Mouse (Mus musculus) retina, embryonic 14.5 days (tissue): Measurements from ENCODE around the gene Pafah1b2.

Experiments
- DNase-seq: peaks from one replicate; pipeline ENCODE4 v3.0.0-alpha.2; 2015; ENCODE audit warnings: low spot score

Gene Pafah1b2

GRCm38 (mm10) chr9:46026058-46026849, 13.8 kb upstream of the Pafah1b2 start:
- no peak for DNase-seq

- no peak for DNase-seq
These were observed 11.1 kb upstream of the Pafah1b2 start for GRCm38 (mm10) chr9:46023591-46023990.

GRCm38 (mm10) chr9:46019975-46020374, 7.5 kb upstream of the Pafah1b2 start:
- DNase-seq = no peak

- DNase-seq = no peak
These were observed 5.8 kb upstream of the Pafah1b2 start for GRCm38 (mm10) chr9:46018316-46018715.

- no peak for DNase-seq
These were observed 3.9 kb upstream of the Pafah1b2 start for GRCm38 (mm10) chr9:46016417-46016816.

- DNase-seq = peak; percentile 9
These were observed 3.3 kb upstream of the Pafah1b2 start for GRCm38 (mm10) chr9:46015831-46016230.

- DNase-seq = peak; percentile 25
These were observed 2.6 kb upstream of the Pafah1b2 start for GRCm38 (mm10) chr9:46015081-46015551.

GRCm38 (mm10) chr9:46014251-46014681, 1.8 kb upstream of the Pafah1b2 start:
- DNase-seq = peak; percentile 66

GRCm38 (mm10) chr9:46013616-46014015, 1.1 kb upstream of the Pafah1b2 start:
- DNase-seq = peak; percentile 37

GRCm38 (mm10) chr9:46013009-46013586, 608 bp upstream of the Pafah1b2 start:
- DNase-seq = no peak

GRCm38 (mm10) chr9:46011094-46011970, 1.2 kb downstream of the Pafah1b2 start:
- peak; percentile 18 for DNase-seq

GRCm38 (mm10) chr9:46009669-46009983, 2.9 kb downstream of the Pafah1b2 start:
- DNase-seq = no peak

GRCm38 (mm10) chr9:46008931-46009668, 3.4 kb downstream of the Pafah1b2 start:
- DNase-seq = no peak

- DNase-seq = no peak
These were observed 6.3 kb downstream of the Pafah1b2 start for GRCm38 (mm10) chr9:46006224-46006623.

- DNase-seq = no peak
These were observed 8.0 kb downstream of the Pafah1b2 start for GRCm38 (mm10) chr9:46004529-46004928.

- DNase-seq = peak; percentile 93
These were observed 8.8 kb downstream of the Pafah1b2 start for GRCm38 (mm10) chr9:46003729-46004128.

- no peak for DNase-seq
These were observed 13.5 kb downstream of the Pafah1b2 start for GRCm38 (mm10) chr9:45999009-45999408.

GRCm38 (mm10) chr9:45985229-45985567, 27.3 kb downstream of the Pafah1b2 start:
- DNase-seq = peak; percentile 67

- DNase-seq = peak; percentile 93
These were observed 27.9 kb downstream of the Pafah1b2 start for GRCm38 (mm10) chr9:45984409-45985228.

- peak; percentile 29 for DNase-seq
These were observed 28.6 kb downstream of the Pafah1b2 start for GRCm38 (mm10) chr9:45983676-45984408.
